Mouse (Mus musculus): ENCODE measurements at regions not wholly inside any gene's neighbourhood (a gene's known extent, or its start where the extent isn't known, plus 50 kb on each side); places are given as distances from the start of the nearest gene placed in this dataset.

DNA sequence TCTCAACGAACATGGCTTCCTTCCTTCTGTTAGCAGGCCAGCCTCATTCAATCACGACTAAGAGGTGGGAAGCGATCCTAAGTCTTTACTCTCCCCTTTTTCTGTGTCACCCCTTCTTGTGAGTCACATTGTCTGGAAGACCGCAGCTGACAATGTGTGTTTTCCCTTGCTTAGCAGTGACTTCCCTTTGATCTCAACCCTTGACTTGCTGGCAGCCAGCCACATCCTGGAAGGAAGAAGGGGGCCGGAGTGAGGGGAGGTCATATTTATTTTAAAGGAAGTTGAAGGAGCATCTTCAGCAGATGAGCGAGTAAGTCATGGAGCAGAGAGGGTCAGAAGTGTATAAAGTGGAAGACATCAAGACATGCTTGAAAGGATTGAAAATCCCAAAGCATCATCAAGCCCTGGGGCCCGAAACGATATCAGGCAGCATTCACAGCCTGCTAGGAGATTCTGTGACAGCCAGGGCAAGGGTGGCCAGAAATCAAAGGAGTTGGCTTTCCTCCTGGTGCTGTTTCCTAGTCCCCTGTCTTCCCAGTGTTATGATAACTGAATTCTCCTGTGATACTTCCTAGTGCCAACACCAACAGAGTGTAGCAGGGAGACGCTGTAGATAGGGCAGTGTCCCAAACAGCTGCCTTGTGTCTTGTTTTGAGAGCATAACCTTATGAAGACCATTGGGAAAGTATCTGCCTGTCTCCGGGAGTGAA is 245.9 kb downstream of the Ankrd16 start:
- Histone ChIP-seq H3K27me3 (ENCODE audit: insufficient read depth, low read length) (no peaks in the 10 kb centered on the region), H3K4me3 (ENCODE audit: low read depth, low read length) (no peak overlapping the region), H3K4me1 (ENCODE audit: insufficient read depth, low read depth, low read length) (no peaks in the 10 kb centered on the region), H3K36me3 (replicated peaks) (no peaks in the 10 kb centered on the region), H3K9me3 (replicated peaks) (no peaks in the 10 kb centered on the region)
- DNase-seq (ENCODE audit: low spot score) (no peak), ATAC-seq (ENCODE audit: extremely low read depth, insufficient number of reproducible peaks, low FRiP score, poor library complexity, severe bottlenecking) (no peak)
- TF ChIP-seq CTCF (IDR thresholded peaks at IDR 0.05; ENCODE audit: low read depth, low read length) = no peak
- TF ChIP-seq GATA2 (IDR thresholded peaks at IDR 0.05; ENCODE audit: borderline replicate concordance, low read depth, low read length) = no peak
- no peak for TF ChIP-seq TAL1 (conservative IDR thresholded peaks at IDR 0.05; ENCODE audit: low read depth, low read length)
- no peak for TF ChIP-seq POLR2AphosphoS5 (IDR thresholded peaks at IDR 0.05; ENCODE audit: insufficient replicate concordance, low read depth, low read length)
- no peak for TF ChIP-seq GATA1 (IDR thresholded peaks at IDR 0.05; ENCODE audit: borderline replicate concordance, low read length)

DNA sequence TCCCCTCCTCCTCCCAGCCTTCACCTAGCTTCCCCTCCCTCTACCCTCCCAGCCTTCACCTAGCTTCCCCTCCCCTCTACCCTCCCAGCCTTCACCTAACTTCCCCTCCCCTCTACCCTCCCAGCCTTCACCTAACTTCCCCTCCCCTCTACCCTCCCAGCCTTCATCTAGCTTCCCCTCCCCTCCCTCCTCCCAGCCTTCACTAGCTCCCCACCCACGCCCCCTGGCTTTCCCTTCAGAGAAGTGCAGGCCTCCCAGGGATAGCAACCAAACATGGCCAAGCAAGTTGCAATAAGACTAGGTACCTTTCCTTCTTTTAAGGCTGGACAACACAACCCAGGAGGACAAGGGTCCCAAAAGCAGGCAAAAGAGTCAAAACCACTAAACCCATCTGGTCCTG is 248.5 kb downstream of the Ankrd16 start:
- Histone ChIP-seq H3K4me3 (ENCODE audit: low read depth, low read length) (no peak overlapping the region), H3K27me3 (ENCODE audit: insufficient read depth, low read length) (no peaks in the 10 kb centered on the region), H3K36me3 (replicated peaks) (no peaks in the 10 kb centered on the region), H3K4me1 (ENCODE audit: insufficient read depth, low read depth, low read length) (no peaks in the 10 kb centered on the region), H3K9me3 (replicated peaks) (no peaks in the 10 kb centered on the region)
- no peak for ATAC-seq (ENCODE audit: extremely low read depth, insufficient number of reproducible peaks, low FRiP score, poor library complexity, severe bottlenecking)
- TF ChIP-seq GATA2 (IDR thresholded peaks at IDR 0.05; ENCODE audit: borderline replicate concordance, low read depth, low read length) (no peak), TAL1 (conservative IDR thresholded peaks at IDR 0.05; ENCODE audit: low read depth, low read length) (no peak), POLR2AphosphoS5 (IDR thresholded peaks at IDR 0.05; ENCODE audit: insufficient replicate concordance, low read depth, low read length) (no peak), GATA1 (IDR thresholded peaks at IDR 0.05; ENCODE audit: borderline replicate concordance, low read length) (no peak)
- DNase-seq (ENCODE audit: low spot score) = no peak

DNA sequence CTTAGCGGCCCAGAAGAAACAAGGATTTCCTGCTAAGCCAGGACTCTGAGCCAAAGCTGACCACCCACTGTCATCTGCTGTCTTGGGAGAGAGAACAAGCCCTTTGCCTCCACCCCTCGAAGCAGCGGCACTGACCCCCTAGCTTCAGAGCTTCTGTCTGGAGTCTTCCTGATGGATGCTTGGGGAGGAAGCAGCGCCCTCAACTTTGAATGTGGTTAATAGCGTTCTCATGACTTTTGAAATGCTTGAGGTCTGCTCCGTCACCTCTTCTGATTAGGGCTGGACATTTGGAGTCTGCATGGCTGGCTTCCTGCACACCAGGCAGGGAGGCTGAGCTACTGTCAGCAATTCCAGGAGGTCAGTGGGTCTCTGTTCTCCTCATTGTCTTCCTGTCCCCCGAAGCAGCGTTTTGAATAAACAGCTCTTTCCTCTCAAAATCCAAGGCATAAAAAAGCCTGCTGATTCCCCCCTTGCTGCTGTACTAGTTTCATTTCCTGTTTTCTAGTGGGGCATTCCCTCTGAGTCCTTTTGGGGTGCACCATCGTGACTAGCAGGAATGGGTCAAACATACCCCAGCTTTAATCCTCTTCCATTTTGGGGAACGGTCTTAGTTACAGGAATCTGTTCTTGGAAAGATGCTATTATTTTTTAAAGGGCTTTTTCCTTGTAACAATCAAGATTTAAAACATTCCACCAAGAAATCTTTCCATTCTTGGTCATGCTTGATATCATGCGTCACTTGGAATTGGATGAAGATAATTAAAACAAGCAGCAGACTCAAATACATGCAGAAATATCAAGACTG is 256.0 kb downstream of the Ankrd16 start:
- Histone ChIP-seq H3K27me3 (ENCODE audit: insufficient read depth, low read length) (no peaks in the 10 kb centered on the region), H3K36me3 (replicated peaks) (no peaks in the 10 kb centered on the region), H3K4me1 (ENCODE audit: insufficient read depth, low read depth, low read length) (no peaks in the 10 kb centered on the region), H3K9me3 (replicated peaks) (no peaks in the 10 kb centered on the region), H3K4me3 (ENCODE audit: low read depth, low read length) (no peak overlapping the region)
- no peak for DNase-seq (ENCODE audit: low spot score)
- ATAC-seq (ENCODE audit: extremely low read depth, insufficient number of reproducible peaks, low FRiP score, poor library complexity, severe bottlenecking) = no peak
- TF ChIP-seq CTCF (IDR thresholded peaks at IDR 0.05; ENCODE audit: low read depth, low read length) (no peak), POLR2AphosphoS5 (IDR thresholded peaks at IDR 0.05; ENCODE audit: insufficient replicate concordance, low read depth, low read length) (no peak), GATA2 (IDR thresholded peaks at IDR 0.05; ENCODE audit: borderline replicate concordance, low read depth, low read length) (no peak), TAL1 (conservative IDR thresholded peaks at IDR 0.05; ENCODE audit: low read depth, low read length) (no peak)

DNA sequence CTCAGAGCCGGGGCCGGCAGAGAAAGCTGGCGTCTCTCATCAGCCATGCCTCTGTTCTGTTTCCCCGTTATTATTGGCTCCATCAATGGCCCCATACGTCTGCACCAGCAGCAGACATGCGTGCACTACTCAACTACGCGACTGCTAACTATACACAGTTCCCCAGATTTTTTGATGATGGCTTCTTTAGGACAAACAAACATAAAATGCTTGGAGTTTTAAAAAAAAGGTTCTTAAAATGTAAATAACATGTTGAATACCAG is 256.6 kb downstream of the Ankrd16 start:
- Histone ChIP-seq H3K27me3 (ENCODE audit: insufficient read depth, low read length) (no peaks in the 10 kb centered on the region), H3K4me3 (ENCODE audit: low read depth, low read length) (no peak overlapping the region), H3K4me1 (ENCODE audit: insufficient read depth, low read depth, low read length) (no peaks in the 10 kb centered on the region), H3K36me3 (replicated peaks) (no peaks in the 10 kb centered on the region), H3K9me3 (replicated peaks) (no peaks in the 10 kb centered on the region)
- no peak for TF ChIP-seq POLR2AphosphoS5 (IDR thresholded peaks at IDR 0.05; ENCODE audit: insufficient replicate concordance, low read depth, low read length)
- DNase-seq (ENCODE audit: low spot score) = no peak
- no peak for ATAC-seq (ENCODE audit: extremely low read depth, insufficient number of reproducible peaks, low FRiP score, poor library complexity, severe bottlenecking)

DNA sequence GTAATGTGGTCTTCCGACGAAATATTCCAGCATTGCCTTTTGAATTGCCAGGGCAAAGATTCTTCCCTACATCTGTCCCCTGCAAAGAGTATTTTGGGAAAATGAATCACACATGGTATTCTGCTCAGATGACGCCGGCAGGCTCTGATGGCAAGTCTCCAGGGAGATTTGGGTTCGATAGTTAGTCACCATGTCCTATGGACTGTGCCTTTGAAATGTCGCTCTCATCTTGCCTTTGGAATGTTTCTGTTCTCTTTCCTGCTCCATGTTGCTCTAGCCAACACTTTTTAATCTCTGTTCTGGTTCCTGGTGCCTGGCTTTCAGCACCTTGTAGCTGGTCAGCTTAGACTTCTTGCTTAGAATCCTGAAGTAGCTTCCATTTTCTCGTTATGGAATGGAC is 252.3 kb downstream of the Itga8 start:
- Histone ChIP-seq H3K9me3 (replicated peaks) (no peaks in the 10 kb centered on the region), H3K4me1 (ENCODE audit: insufficient read depth, low read depth, low read length) (no peaks in the 10 kb centered on the region), H3K27me3 (ENCODE audit: insufficient read depth, low read length) (no peaks in the 10 kb centered on the region), H3K4me3 (ENCODE audit: low read depth, low read length) (no peak overlapping the region), H3K36me3 (replicated peaks) (no peaks in the 10 kb centered on the region)
- DNase-seq (ENCODE audit: low spot score) (no peak), ATAC-seq (ENCODE audit: extremely low read depth, insufficient number of reproducible peaks, low FRiP score, poor library complexity, severe bottlenecking) (no peak)
- no peak for TF ChIP-seq POLR2AphosphoS5 (IDR thresholded peaks at IDR 0.05; ENCODE audit: insufficient replicate concordance, low read depth, low read length)

DNA sequence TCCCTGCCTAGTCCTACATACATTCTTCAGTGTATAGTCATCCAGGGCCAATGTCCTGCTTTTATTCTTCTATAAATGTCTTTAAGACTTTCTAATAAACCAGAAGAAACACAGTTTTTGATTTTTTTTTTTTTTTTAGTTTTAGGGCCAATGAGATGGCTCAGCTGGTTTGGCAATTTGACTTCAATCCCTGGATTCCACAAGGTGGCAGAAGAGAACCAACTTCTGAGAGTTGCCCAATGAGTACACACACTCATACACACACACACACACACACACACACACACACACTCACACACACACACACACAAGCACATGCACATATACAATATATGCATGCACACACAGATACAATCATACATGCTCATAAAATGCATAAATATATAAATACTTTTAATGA is 251.8 kb downstream of the Itga8 start:
- no peak for ATAC-seq (ENCODE audit: extremely low read depth, insufficient number of reproducible peaks, low FRiP score, poor library complexity, severe bottlenecking)
- H3K27me3 ChIP-seq (ENCODE audit: insufficient read depth, low read length) = no peaks in the 10 kb centered on the region
- no peak for TF ChIP-seq TAL1 (conservative IDR thresholded peaks at IDR 0.05; ENCODE audit: low read depth, low read length)
- TF ChIP-seq GATA1 (IDR thresholded peaks at IDR 0.05; ENCODE audit: borderline replicate concordance, low read length) = no peak
- H3K4me3 ChIP-seq (ENCODE audit: low read depth, low read length) = no peak overlapping the region
- no peaks in the 10 kb centered on the region for H3K9me3 ChIP-seq (replicated peaks)
- no peaks in the 10 kb centered on the region for H3K36me3 ChIP-seq (replicated peaks)
- H3K4me1 ChIP-seq (ENCODE audit: insufficient read depth, low read depth, low read length) = no peaks in the 10 kb centered on the region
- DNase-seq (ENCODE audit: low spot score) = no peak

Measured in G1E (cell line).